In the genomic region with DNA sequence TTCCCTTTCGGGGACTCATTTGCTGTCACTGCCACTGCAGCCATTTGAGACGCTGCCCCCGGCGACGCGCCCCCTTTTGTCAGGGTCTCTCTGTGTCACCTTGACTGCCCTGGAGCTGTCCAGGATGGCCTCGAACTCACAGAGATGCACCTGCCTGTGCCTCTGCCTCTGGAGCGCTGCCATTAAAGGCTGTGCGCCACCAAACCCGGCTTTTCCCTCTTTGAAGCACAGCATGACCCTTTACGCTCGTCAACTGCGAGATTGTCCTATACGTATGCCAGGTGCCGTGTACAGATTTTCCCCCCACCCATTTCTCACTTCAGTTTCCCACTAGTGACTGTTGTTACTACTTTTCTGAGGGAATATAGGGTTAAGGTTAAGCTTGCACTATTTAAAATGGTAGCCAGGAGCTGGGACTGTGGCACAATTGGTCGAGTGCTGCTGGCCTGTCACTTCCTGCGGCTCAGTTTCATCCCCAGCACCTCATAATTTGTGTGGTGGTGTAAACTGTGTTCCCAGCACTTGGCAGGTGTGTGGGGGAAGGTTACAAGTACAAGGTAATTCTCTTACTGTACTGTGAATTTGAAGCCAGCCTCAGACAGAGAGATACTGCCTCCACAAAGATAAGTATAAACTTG, we compare ENCODE assay signal across 8 mouse cellular contexts. TPM values are rescaled to one million over a fixed set of nuclear protein-coding genes. Genes with fewer than 3 reads are reported as not detected.
DNase-seq lines count a peak whose midpoint lies in the region; ATAC-seq and TF ChIP-seq lines count a peak whose summit lies in the region.

No protein-coding gene starts in this region.

- TF ChIP-seq CTCF in kidney, postnatal 0 days (IDR thresholded peaks at IDR 0.05; ENCODE audit: low read depth), result no peak
- no peak for TF ChIP-seq CTCF in midbrain, postnatal 0 days (IDR thresholded peaks at IDR 0.05)

- 7% methylated on average over 17 of the region's 17 CpGs for WGBS in kidney, embryonic 14.5 days
- 12% methylated on average over 17 of the region's 17 CpGs for WGBS in forebrain, embryonic 10.5 days
- 4% methylated on average over 17 of the region's 17 CpGs for WGBS in kidney, postnatal 0 days
- WGBS in midbrain, postnatal 0 days, result 9% methylated on average over 17 of the region's 17 CpGs

- no peak for DNase-seq in kidney, postnatal 14 days
- DNase-seq in T-cell, adult 2 months (ENCODE audit: low spot score), result peak; percentile 13
- DNase-seq in forebrain, embryonic 10.5 days (ENCODE audit: extremely low spot score, low spot score), result no peak
- no peak for DNase-seq in kidney, postnatal 0 days (ENCODE audit: low spot score)
- DNase-seq in midbrain, postnatal 0 days (ENCODE audit: low spot score), result peak; percentile 8
- DNase-seq in spleen, adult 18-20 months, result no peak
- DNase-seq in urinary bladder, adult 2 months (ENCODE audit: low spot score), result no peak

- peak overlapping the region; percentile 82 for H3K4me2 ChIP-seq in kidney, embryonic 14.5 days (replicated peaks; ENCODE audit: low read depth, low read length)
- peak overlapping the region; percentile 79 for H3K4me2 ChIP-seq in kidney, postnatal 0 days (ENCODE audit: low read length)
- H3K4me2 ChIP-seq in midbrain, postnatal 0 days (ENCODE audit: low read depth, low read length, poor library complexity, severe bottlenecking), result peak overlapping the region; percentile 81

- peaks cover 5% of the 10 kb centered on the region for H3K4me1 ChIP-seq in kidney, embryonic 14.5 days (ENCODE audit: control insufficient read depth, insufficient read depth, low read length)
- peaks cover 8% of the 10 kb centered on the region for H3K4me1 ChIP-seq in forebrain, embryonic 10.5 days
- H3K4me1 ChIP-seq in kidney, postnatal 0 days (replicated peaks; ENCODE audit: insufficient read depth, low read length), result no peaks in the 10 kb centered on the region
- no peaks in the 10 kb centered on the region for H3K4me1 ChIP-seq in midbrain, postnatal 0 days (ENCODE audit: insufficient read depth, low read length)

- H3K9me3 ChIP-seq in kidney, embryonic 14.5 days (ENCODE audit: control insufficient read depth, low read length), result no peaks in the 10 kb centered on the region
- H3K9me3 ChIP-seq in forebrain, embryonic 10.5 days, result no peaks in the 10 kb centered on the region
- no peaks in the 10 kb centered on the region for H3K9me3 ChIP-seq in kidney, postnatal 0 days (replicated peaks; ENCODE audit: low read length)
- H3K9me3 ChIP-seq in midbrain, postnatal 0 days (ENCODE audit: low read length), result no peaks in the 10 kb centered on the region

- peaks cover 19% of the 10 kb centered on the region for H3K36me3 ChIP-seq in kidney, embryonic 14.5 days (ENCODE audit: control insufficient read depth, insufficient read depth, low read length)
- peaks cover 28% of the 10 kb centered on the region for H3K36me3 ChIP-seq in forebrain, embryonic 10.5 days (replicated peaks)
- H3K36me3 ChIP-seq in kidney, postnatal 0 days (ENCODE audit: insufficient read depth, low read length), result peaks cover 14% of the 10 kb centered on the region
- H3K36me3 ChIP-seq in midbrain, postnatal 0 days (ENCODE audit: insufficient read depth, low read length), result peaks cover 17% of the 10 kb centered on the region

- peak overlapping the region; percentile 77 for H3K9ac ChIP-seq in kidney, embryonic 14.5 days (ENCODE audit: low read depth, low read length)
- peak overlapping the region; percentile 85 for H3K9ac ChIP-seq in kidney, postnatal 0 days (ENCODE audit: low read depth, low read length)
- H3K9ac ChIP-seq in midbrain, postnatal 0 days (replicated peaks; ENCODE audit: low read length, poor library complexity, severe bottlenecking), result peak overlapping the region; percentile 81

- no peak overlapping the region for H3K27ac ChIP-seq in kidney, embryonic 14.5 days (ENCODE audit: low read depth, low read length)
- H3K27ac ChIP-seq in forebrain, embryonic 10.5 days, result peak overlapping the region; percentile 86
- peak overlapping the region; percentile 65; the same call in 1 of the 2 replicates for H3K27ac ChIP-seq in kidney, postnatal 0 days
- H3K27ac ChIP-seq in midbrain, postnatal 0 days (ENCODE audit: low read depth, low read length), result peak overlapping the region; percentile 69

- H3K4me3 ChIP-seq in kidney, embryonic 14.5 days (ENCODE audit: low read length), result peak overlapping the region; percentile 97
- H3K4me3 ChIP-seq in forebrain, embryonic 10.5 days, result peak overlapping the region; percentile 97
- H3K4me3 ChIP-seq in kidney, postnatal 0 days (replicated peaks; ENCODE audit: low read depth, low read length), result peak overlapping the region; percentile 91
- peak overlapping the region; percentile 88 for H3K4me3 ChIP-seq in midbrain, postnatal 0 days (ENCODE audit: low read depth, low read length)

- H3K27me3 ChIP-seq in kidney, embryonic 14.5 days (ENCODE audit: control insufficient read depth, insufficient read depth, low read length), result no peaks in the 10 kb centered on the region
- no peaks in the 10 kb centered on the region for H3K27me3 ChIP-seq in forebrain, embryonic 10.5 days (ENCODE audit: poor library complexity, severe bottlenecking)
- H3K27me3 ChIP-seq in kidney, postnatal 0 days (ENCODE audit: insufficient read depth, low read length), result no peaks in the 10 kb centered on the region
- H3K27me3 ChIP-seq in midbrain, postnatal 0 days (ENCODE audit: insufficient read depth, low read length), result no peaks in the 10 kb centered on the region

- ATAC-seq in kidney, embryonic 14.5 days (ENCODE audit: low FRiP score, low TSS enrichment), result no peak; the same call in 1 of the 2 replicates
- no peak for ATAC-seq in kidney, postnatal 0 days (replicated peaks; ENCODE audit: low FRiP score, low read depth)
- ATAC-seq in midbrain, postnatal 0 days (ENCODE audit: low FRiP score), result 0 out of 2 replicates have a peak, but pooled peaks have one; percentile 31

RNA-seq across cellular contexts. Expression of a gene that starts 0.7 kb away (rescaled TPM):
- 39.7 and 58.8 TPM in 2 replicates for polyA plus RNA-seq in kidney, embryonic 14.5 days (2014; fragmentation: Nextera tagmentation; extraction: Ambion mirVana)
- 58.7 and 58.8 TPM in 2 replicates for polyA plus RNA-seq in forebrain, embryonic 10.5 days (2016; fragmentation: Nextera tagmentation; extraction: Ambion mirVana)
- 44.7 and 46.6 TPM in 2 replicates for polyA plus RNA-seq in kidney, postnatal 0 days (2015; fragmentation: Nextera tagmentation; extraction: Ambion mirVana)
- total RNA-seq in midbrain, postnatal 0 days (2014; rRNA removed), result 29.6 and 36.7 TPM in 2 replicates
- 42.8 and 43.5 TPM in 2 replicates for polyA plus RNA-seq in midbrain, postnatal 0 days (2015; fragmentation: Nextera tagmentation; extraction: Ambion mirVana)
- 23.9 and 26.4 TPM in 2 replicates for polyA plus RNA-seq in urinary bladder, adult 2 months (2012; rRNA removed)

RNA-seq across cellular contexts. Expression of a gene that starts 7.5 kb away (rescaled TPM):
- polyA plus RNA-seq in kidney, embryonic 14.5 days (2014; fragmentation: Nextera tagmentation; extraction: Ambion mirVana), result 81.9 TPM in 2 replicates
- 119 and 132 TPM in 2 replicates for polyA plus RNA-seq in forebrain, embryonic 10.5 days (2016; fragmentation: Nextera tagmentation; extraction: Ambion mirVana)
- polyA plus RNA-seq in kidney, postnatal 0 days (2015; fragmentation: Nextera tagmentation; extraction: Ambion mirVana), result 120 and 124 TPM in 2 replicates
- 103 and 118 TPM in 2 replicates for total RNA-seq in midbrain, postnatal 0 days (2014; rRNA removed)
- polyA plus RNA-seq in midbrain, postnatal 0 days (2015; fragmentation: Nextera tagmentation; extraction: Ambion mirVana), result 154 and 158 TPM in 2 replicates
- polyA plus RNA-seq in urinary bladder, adult 2 months (2012; rRNA removed), result 144 and 157 TPM in 2 replicates

RNA-seq across cellular contexts. Expression of a gene that starts 20.6 kb away (rescaled TPM):
- polyA plus RNA-seq in kidney, embryonic 14.5 days (2014; fragmentation: Nextera tagmentation; extraction: Ambion mirVana), result 1,720 and 2,039 TPM in 2 replicates
- polyA plus RNA-seq in forebrain, embryonic 10.5 days (2016; fragmentation: Nextera tagmentation; extraction: Ambion mirVana), result 1,650 and 1,695 TPM in 2 replicates
- polyA plus RNA-seq in kidney, postnatal 0 days (2015; fragmentation: Nextera tagmentation; extraction: Ambion mirVana), result 1,395 and 1,475 TPM in 2 replicates
- 196 and 214 TPM in 2 replicates for total RNA-seq in midbrain, postnatal 0 days (2014; rRNA removed)
- polyA plus RNA-seq in midbrain, postnatal 0 days (2015; fragmentation: Nextera tagmentation; extraction: Ambion mirVana), result 893 and 930 TPM in 2 replicates
- 565 and 747 TPM in 2 replicates for polyA plus RNA-seq in urinary bladder, adult 2 months (2012; rRNA removed)

RNA-seq across cellular contexts. Expression of a gene that starts 44.5 kb away (rescaled TPM):
- 116 and 120 TPM in 2 replicates for polyA plus RNA-seq in kidney, embryonic 14.5 days (2014; fragmentation: Nextera tagmentation; extraction: Ambion mirVana)
- 116 and 119 TPM in 2 replicates for polyA plus RNA-seq in forebrain, embryonic 10.5 days (2016; fragmentation: Nextera tagmentation; extraction: Ambion mirVana)
- 160 and 161 TPM in 2 replicates for polyA plus RNA-seq in kidney, postnatal 0 days (2015; fragmentation: Nextera tagmentation; extraction: Ambion mirVana)
- 33.2 and 41.5 TPM in 2 replicates for total RNA-seq in midbrain, postnatal 0 days (2014; rRNA removed)
- 95.5 and 101 TPM in 2 replicates for polyA plus RNA-seq in midbrain, postnatal 0 days (2015; fragmentation: Nextera tagmentation; extraction: Ambion mirVana)
- 52.7 and 63.5 TPM in 2 replicates for polyA plus RNA-seq in urinary bladder, adult 2 months (2012; rRNA removed)

RNA-seq across cellular contexts. Expression of a gene that starts 46.8 kb away (rescaled TPM):
- 320 and 334 TPM in 2 replicates for polyA plus RNA-seq in kidney, embryonic 14.5 days (2014; fragmentation: Nextera tagmentation; extraction: Ambion mirVana)
- polyA plus RNA-seq in forebrain, embryonic 10.5 days (2016; fragmentation: Nextera tagmentation; extraction: Ambion mirVana), result 399 and 417 TPM in 2 replicates
- 234 and 251 TPM in 2 replicates for polyA plus RNA-seq in kidney, postnatal 0 days (2015; fragmentation: Nextera tagmentation; extraction: Ambion mirVana)
- 44.1 and 45.5 TPM in 2 replicates for total RNA-seq in midbrain, postnatal 0 days (2014; rRNA removed)
- polyA plus RNA-seq in midbrain, postnatal 0 days (2015; fragmentation: Nextera tagmentation; extraction: Ambion mirVana), result 88.0 and 93.8 TPM in 2 replicates
- 56.7 and 60.4 TPM in 2 replicates for polyA plus RNA-seq in urinary bladder, adult 2 months (2012; rRNA removed)

Comparison
In these comparisons a context has a peak if more than half of its experiments do, and no peak if none do; other contexts are left out.
1. DNase-seq: peak in T-cell, adult 2 months (single experiment) and midbrain, postnatal 0 days (single experiment); none in kidney, postnatal 14 days (single experiment), forebrain, embryonic 10.5 days (single experiment), kidney, postnatal 0 days (single experiment), spleen, adult 18-20 months (0 of 2) and urinary bladder, adult 2 months (single experiment).
2. Peak in every context shown above with its lines, with median percentiles within 50 percentile points of each other: H3K4me2 ChIP-seq, H3K4me3 ChIP-seq and H3K9ac ChIP-seq.